Mouse (Mus musculus): ENCODE measurements at regions not wholly inside any gene's neighbourhood (a gene's known extent, or its start where the extent isn't known, plus 50 kb on each side); places are given as distances from the start of the nearest gene placed in this dataset.
A peak's percentile ranks its signal among the peaks of the same experiment; 100 is the strongest.

DNA sequence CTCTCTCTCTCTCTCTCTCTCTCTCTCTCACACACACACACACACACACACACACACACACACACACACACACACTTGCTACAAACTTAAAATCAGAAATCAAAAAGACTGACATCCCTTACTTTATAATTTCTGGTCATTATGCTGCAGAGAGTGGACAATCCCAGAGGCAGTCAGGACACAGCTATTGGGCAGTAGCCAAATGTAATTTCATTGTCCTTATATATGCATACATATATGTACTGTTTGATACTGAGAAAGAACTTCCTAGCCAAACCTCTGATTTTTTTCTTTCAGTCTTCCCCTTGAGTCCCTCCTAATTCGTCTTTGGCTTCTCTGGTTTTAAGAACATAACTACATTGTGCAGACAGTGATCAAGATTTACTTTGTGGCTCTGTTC is 277.3 kb upstream of the Pou3f3 start:
- Histone ChIP-seq H3K4me3 (ENCODE audit: low read length) (no peak overlapping the region), H3K4me1 (ENCODE audit: control insufficient read depth, insufficient read depth, low read depth, low read length) (peaks cover 8% of the 10 kb centered on the region), H3K27me3 (replicated peaks; ENCODE audit: control insufficient read depth, insufficient read depth, low read length) (no peaks in the 10 kb centered on the region), H3K27ac (ENCODE audit: low read depth, low read length) (no peak overlapping the region), H3K36me3 (ENCODE audit: control insufficient read depth, insufficient read depth, low read length) (no peaks in the 10 kb centered on the region), H3K9me3 (ENCODE audit: control insufficient read depth, low read length) (no peaks in the 10 kb centered on the region), H3K4me2 (ENCODE audit: low read length) (no peak overlapping the region), H3K9ac (ENCODE audit: low read depth, low read length) (no peak overlapping the region)
- no peak for ATAC-seq
- 70% methylated on average over 1 of the region's 1 CpGs for WGBS

DNA sequence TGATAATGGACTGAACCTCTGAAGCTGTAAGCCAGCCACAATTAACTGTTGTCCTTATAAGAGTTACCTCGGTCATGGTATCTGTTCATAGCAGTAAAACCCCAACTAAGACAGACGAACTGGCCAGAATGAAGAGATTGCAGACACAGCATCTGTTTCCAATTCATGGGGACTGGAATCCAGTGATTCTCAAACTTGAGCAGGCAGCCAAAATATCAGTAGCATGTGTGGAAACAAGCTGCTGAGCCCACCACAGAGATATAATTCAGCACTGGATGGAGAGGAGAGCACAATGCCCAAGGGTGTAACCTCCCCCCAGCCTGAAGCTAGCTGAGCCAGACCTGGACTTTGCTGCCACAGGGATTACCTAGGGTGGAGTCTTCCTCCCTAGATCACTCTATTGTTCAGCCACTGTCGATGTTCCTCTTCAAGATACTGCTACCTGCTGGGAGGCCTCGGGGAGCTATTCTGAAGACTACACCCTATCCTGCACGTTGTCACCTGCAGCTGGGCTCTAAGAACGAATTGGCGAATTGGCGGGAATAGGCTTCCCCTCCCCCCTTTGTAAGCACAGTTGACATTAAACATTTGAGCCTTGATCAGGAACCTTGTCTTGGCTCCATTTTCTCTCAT is 259.1 kb upstream of the Pou3f3 start:
- Histone ChIP-seq H3K4me1 (ENCODE audit: control insufficient read depth, insufficient read depth, low read depth, low read length) (no peaks in the 10 kb centered on the region), H3K4me3 (ENCODE audit: low read length) (no peak overlapping the region), H3K27me3 (replicated peaks; ENCODE audit: control insufficient read depth, insufficient read depth, low read length) (no peaks in the 10 kb centered on the region), H3K9me3 (ENCODE audit: control insufficient read depth, low read length) (no peaks in the 10 kb centered on the region), H3K9ac (ENCODE audit: low read depth, low read length) (no peak overlapping the region), H3K27ac (ENCODE audit: low read depth, low read length) (no peak overlapping the region), H3K4me2 (ENCODE audit: low read length) (no peak overlapping the region), H3K36me3 (ENCODE audit: control insufficient read depth, insufficient read depth, low read length) (no peaks in the 10 kb centered on the region)
- ATAC-seq, result no peak
- WGBS, result 58% methylated on average over 8 of the region's 8 CpGs

DNA sequence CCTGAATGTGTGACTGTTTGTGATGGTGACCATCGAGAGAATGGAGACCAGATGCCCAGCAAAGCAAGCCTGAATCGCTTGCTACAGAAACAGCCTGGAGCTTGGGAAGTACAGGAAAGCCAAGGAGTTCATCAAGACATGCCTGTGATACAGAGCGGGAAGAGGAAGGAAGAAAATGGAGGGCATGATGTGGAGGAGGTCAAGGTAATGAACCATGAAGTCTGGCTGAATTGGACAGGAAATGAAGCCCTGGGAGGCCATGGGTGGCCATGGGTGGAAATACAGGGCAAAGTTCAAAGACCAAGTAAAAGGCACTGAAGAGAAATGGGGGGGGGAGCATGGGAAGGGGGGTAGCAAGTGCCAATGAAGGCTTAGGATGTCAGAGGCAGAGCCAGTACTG is 227.2 kb upstream of the Pou3f3 start:
- Histone ChIP-seq H3K4me2 (ENCODE audit: low read length) (no peak overlapping the region), H3K4me1 (ENCODE audit: control insufficient read depth, insufficient read depth, low read depth, low read length) (peaks cover 11% of the 10 kb centered on the region), H3K27ac (ENCODE audit: low read depth, low read length) (no peak overlapping the region), H3K9ac (ENCODE audit: low read depth, low read length) (no peak overlapping the region), H3K9me3 (ENCODE audit: control insufficient read depth, low read length) (no peaks in the 10 kb centered on the region), H3K27me3 (replicated peaks; ENCODE audit: control insufficient read depth, insufficient read depth, low read length) (no peaks in the 10 kb centered on the region; the same call in 1 of the 2 replicates), H3K4me3 (ENCODE audit: low read length) (no peak overlapping the region), H3K36me3 (ENCODE audit: control insufficient read depth, insufficient read depth, low read length) (no peaks in the 10 kb centered on the region)
- WGBS, result 83% methylated on average over 3 of the region's 3 CpGs
- no peak for ATAC-seq

DNA sequence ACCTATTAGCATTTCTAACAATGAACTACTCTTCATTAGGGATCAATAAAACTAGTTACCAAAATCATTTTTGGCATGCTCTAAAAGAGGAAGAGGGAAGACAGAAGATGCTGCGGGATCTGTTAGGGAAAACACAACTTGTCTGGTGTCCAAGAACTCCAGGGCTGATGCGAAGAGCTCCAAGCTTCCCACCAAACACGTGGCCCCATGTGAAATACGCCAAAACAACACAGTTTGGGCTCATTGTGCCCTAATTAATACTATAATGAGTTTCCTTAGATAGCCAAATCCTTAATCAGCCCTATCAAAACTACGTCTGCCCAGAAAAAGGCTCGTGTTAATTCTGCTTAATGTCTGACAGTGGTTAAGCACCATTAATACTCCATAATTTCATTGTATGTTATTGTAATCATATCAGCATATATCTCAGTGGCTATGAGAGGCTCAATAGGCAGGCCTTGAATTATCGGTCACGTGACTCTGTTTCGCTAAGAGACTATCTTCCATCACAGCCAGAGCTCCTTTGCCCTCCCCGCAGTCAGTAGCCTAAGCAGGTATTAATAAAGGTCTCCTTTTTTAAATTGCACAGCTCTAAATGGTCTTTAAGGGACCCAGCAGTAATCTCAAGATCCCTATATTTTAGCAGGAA is 223.6 kb upstream of the Pou3f3 start:
- H3K27me3 ChIP-seq (replicated peaks; ENCODE audit: control insufficient read depth, insufficient read depth, low read length), result no peaks in the 10 kb centered on the region
- H3K4me1 ChIP-seq (ENCODE audit: control insufficient read depth, insufficient read depth, low read depth, low read length), result peaks cover 11% of the 10 kb centered on the region
- no peak overlapping the region for H3K4me3 ChIP-seq (ENCODE audit: low read length)
- peak overlapping the region; percentile 30; the same call in 1 of the 2 replicates for H3K4me2 ChIP-seq (ENCODE audit: low read length)
- no peak overlapping the region for H3K9ac ChIP-seq (ENCODE audit: low read depth, low read length)
- no peaks in the 10 kb centered on the region for H3K9me3 ChIP-seq (ENCODE audit: control insufficient read depth, low read length)
- ATAC-seq, result peak; percentile 72
- WGBS, result 48% methylated on average over 10 of the region's 10 CpGs
- H3K36me3 ChIP-seq (ENCODE audit: control insufficient read depth, insufficient read depth, low read length), result no peaks in the 10 kb centered on the region
- no peak overlapping the region for H3K27ac ChIP-seq (ENCODE audit: low read depth, low read length)

DNA sequence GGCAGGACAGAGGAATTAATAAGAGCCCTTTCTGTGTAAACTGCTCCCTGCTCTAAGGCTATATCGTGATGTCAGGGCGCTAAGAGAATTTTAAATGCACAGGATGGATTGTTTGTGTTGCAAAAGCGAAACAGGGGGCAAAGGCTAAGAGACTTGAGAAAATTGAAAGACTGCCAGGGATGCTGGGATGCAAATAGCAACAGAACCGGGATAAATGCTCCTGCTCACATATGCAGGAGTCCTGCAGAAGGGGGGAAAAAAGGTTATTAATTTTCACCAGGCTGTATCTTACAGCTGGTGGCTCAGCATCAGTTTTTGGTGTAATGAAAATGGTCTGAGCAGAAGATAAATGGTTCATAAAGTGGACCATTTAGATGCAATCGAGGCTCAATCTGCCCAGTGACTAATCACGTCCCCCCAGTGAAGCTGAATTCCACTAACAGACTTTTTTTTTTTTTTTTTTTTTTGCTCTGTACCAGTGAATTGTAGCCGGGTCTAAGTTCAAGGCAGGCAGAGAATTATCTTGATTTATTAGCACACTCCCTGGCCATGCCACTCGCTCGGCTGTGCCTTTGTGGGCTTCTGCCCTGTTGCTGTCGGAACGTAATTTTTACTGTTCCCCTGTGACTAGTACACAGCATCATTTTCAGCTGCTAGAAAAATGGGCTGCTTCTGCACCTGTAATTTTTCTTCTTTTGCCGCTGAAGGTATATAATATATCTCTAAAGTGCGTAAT is 222.9 kb upstream of the Pou3f3 start:
- H3K4me3 ChIP-seq (ENCODE audit: low read length), result no peak overlapping the region
- H3K4me1 ChIP-seq (ENCODE audit: control insufficient read depth, insufficient read depth, low read depth, low read length), result peaks cover 11% of the 10 kb centered on the region
- H3K27me3 ChIP-seq (replicated peaks; ENCODE audit: control insufficient read depth, insufficient read depth, low read length), result no peaks in the 10 kb centered on the region
- ATAC-seq, result peak; percentile 78
- H3K9me3 ChIP-seq (ENCODE audit: control insufficient read depth, low read length), result no peaks in the 10 kb centered on the region
- no peaks in the 10 kb centered on the region for H3K36me3 ChIP-seq (ENCODE audit: control insufficient read depth, insufficient read depth, low read length)
- H3K4me2 ChIP-seq (ENCODE audit: low read length), result peak overlapping the region; percentile 30; the same call in 1 of the 2 replicates
- 33% methylated on average over 13 of the region's 13 CpGs for WGBS
- no peak overlapping the region for H3K9ac ChIP-seq (ENCODE audit: low read depth, low read length)
- no peak overlapping the region; the same call in 1 of the 2 replicates for H3K27ac ChIP-seq (ENCODE audit: low read depth, low read length)

DNA sequence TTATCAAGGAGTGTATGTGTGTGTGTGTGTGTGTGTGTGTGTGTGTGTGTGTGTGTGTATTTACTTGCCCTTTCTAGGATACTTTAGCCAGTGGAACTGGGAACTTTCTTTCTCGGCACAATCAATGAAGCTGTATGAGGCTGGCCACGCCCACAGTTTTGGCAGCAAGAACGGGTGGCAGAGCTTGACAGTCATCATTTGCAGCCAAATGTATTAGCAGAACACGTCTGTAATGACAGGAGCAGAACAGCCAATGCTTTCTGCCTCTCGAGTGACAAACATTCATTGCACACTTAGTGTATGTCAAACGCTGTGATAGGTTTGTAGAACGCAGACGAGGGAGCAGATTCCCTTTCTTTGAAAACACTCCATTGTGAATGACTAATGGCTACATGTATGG is 221.4 kb upstream of the Pou3f3 start:
- peaks cover 11% of the 10 kb centered on the region for H3K4me1 ChIP-seq (ENCODE audit: control insufficient read depth, insufficient read depth, low read depth, low read length)
- H3K4me3 ChIP-seq (ENCODE audit: low read length), result no peak overlapping the region
- no peaks in the 10 kb centered on the region for H3K36me3 ChIP-seq (ENCODE audit: control insufficient read depth, insufficient read depth, low read length)
- H3K4me2 ChIP-seq (ENCODE audit: low read length), result no peak overlapping the region
- ATAC-seq, result no peak
- no peaks in the 10 kb centered on the region for H3K9me3 ChIP-seq (ENCODE audit: control insufficient read depth, low read length)
- no peak overlapping the region for H3K27ac ChIP-seq (ENCODE audit: low read depth, low read length)
- no peak overlapping the region for H3K9ac ChIP-seq (ENCODE audit: low read depth, low read length)
- WGBS, result 55% methylated on average over 8 of the region's 8 CpGs
- no peaks in the 10 kb centered on the region for H3K27me3 ChIP-seq (replicated peaks; ENCODE audit: control insufficient read depth, insufficient read depth, low read length)

DNA sequence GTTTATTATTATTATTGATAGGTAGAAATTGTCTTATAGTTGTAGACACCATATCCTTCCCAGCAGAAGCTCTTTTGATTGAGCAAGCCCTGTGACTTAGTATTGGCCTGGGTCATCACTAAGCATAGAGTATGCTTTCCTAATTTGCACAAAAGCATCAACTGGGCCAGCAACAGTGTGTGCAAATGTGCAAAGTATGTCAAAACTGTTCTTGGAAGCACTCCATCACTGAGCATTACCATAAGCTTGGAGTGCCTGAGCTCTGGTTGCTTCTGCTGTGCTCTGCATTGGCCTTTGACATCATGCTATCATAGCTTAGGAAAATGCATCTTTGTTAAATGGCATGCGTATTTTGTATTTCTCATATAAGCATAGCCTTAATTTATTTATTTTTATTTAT is 220.7 kb upstream of the Pou3f3 start:
- no peak overlapping the region for H3K4me3 ChIP-seq (ENCODE audit: low read length)
- ATAC-seq, result no peak
- H3K9ac ChIP-seq (ENCODE audit: low read depth, low read length), result no peak overlapping the region
- no peak overlapping the region for H3K4me2 ChIP-seq (ENCODE audit: low read length)
- H3K4me1 ChIP-seq (ENCODE audit: control insufficient read depth, insufficient read depth, low read depth, low read length), result peaks cover 11% of the 10 kb centered on the region
- H3K36me3 ChIP-seq (ENCODE audit: control insufficient read depth, insufficient read depth, low read length), result no peaks in the 10 kb centered on the region
- no peaks in the 10 kb centered on the region for H3K9me3 ChIP-seq (ENCODE audit: control insufficient read depth, low read length)
- H3K27me3 ChIP-seq (replicated peaks; ENCODE audit: control insufficient read depth, insufficient read depth, low read length), result no peaks in the 10 kb centered on the region
- no peak overlapping the region for H3K27ac ChIP-seq (ENCODE audit: low read depth, low read length)
- WGBS, result 96% methylated on average over 1 of the region's 1 CpGs

DNA sequence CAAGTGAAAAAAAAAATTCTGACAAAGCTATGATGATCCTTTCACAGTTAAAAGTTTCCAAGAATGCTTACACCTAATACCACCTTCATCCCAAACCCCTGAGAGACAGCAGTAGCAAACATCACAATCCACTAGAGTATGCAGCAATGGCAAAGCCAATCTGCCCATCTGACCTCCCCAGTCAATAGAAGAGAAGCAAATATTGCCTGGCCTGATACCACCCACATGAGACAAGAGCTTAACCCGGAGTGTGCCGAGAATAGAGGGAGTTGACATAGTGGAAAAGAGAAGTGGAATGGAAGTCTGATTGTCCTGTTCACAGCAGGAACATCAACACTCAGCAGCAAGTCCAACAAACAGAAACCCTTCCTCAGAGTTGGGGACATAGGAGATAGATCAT is 219.9 kb upstream of the Pou3f3 start:
- no peak overlapping the region for H3K4me2 ChIP-seq (ENCODE audit: low read length)
- H3K4me3 ChIP-seq (ENCODE audit: low read length), result no peak overlapping the region
- H3K36me3 ChIP-seq (ENCODE audit: control insufficient read depth, insufficient read depth, low read length), result no peaks in the 10 kb centered on the region
- H3K9ac ChIP-seq (ENCODE audit: low read depth, low read length), result no peak overlapping the region
- H3K4me1 ChIP-seq (ENCODE audit: control insufficient read depth, insufficient read depth, low read depth, low read length), result peaks cover 11% of the 10 kb centered on the region
- H3K27ac ChIP-seq (ENCODE audit: low read depth, low read length), result no peak overlapping the region
- H3K9me3 ChIP-seq (ENCODE audit: control insufficient read depth, low read length), result no peaks in the 10 kb centered on the region
- ATAC-seq, result no peak
- 84% methylated on average over 2 of the region's 2 CpGs for WGBS
- H3K27me3 ChIP-seq (replicated peaks; ENCODE audit: control insufficient read depth, insufficient read depth, low read length), result no peaks in the 10 kb centered on the region

DNA sequence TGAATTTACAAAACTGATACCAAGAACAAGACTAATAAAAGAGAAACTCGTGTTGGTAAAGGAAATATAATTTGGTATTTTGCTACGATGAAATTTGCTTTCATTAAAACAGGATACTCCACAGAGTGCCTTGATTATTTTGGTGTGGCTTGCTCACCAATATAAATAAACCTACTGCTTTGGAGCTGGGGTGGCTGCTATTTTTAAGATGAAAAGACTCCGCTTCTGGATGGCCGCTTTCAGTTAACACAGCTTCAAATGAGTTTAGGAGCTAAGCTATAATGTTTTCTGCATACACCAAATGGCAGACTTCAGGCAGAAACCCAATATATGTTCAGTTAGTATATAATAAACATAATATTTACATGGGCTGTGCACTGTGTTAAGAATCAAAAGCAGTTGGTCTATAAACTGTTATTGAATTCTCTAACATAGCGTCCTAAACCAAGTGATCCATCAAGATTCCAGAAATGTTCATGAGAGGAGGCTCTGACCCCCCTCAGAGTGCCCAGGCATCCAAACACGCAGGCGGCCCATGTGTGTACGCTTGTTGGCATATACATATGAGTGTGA is 215.1 kb upstream of the Pou3f3 start:
- H3K27me3 ChIP-seq (replicated peaks; ENCODE audit: control insufficient read depth, insufficient read depth, low read length), result no peaks in the 10 kb centered on the region
- no peak for ATAC-seq
- H3K4me1 ChIP-seq (ENCODE audit: control insufficient read depth, insufficient read depth, low read depth, low read length), result no peaks in the 10 kb centered on the region
- no peak overlapping the region for H3K9ac ChIP-seq (ENCODE audit: low read depth, low read length)
- H3K4me3 ChIP-seq (ENCODE audit: low read length), result no peak overlapping the region
- H3K36me3 ChIP-seq (ENCODE audit: control insufficient read depth, insufficient read depth, low read length), result no peaks in the 10 kb centered on the region
- H3K4me2 ChIP-seq (ENCODE audit: low read length), result no peak overlapping the region
- H3K9me3 ChIP-seq (ENCODE audit: control insufficient read depth, low read length), result no peaks in the 10 kb centered on the region
- 80% methylated on average over 8 of the region's 8 CpGs for WGBS
- H3K27ac ChIP-seq (ENCODE audit: low read depth, low read length), result no peak overlapping the region
